Mouse (Mus musculus) embryonic facial prominence, embryonic 14.5 days (tissue): Measurements from ENCODE around the gene Smtnl2. TPM values are rescaled to one million over a fixed set of nuclear protein-coding genes. Genes with fewer than 3 reads are reported as not detected.
"Not testable (repeated sequence)": the region's sequence is repeated elsewhere in the genome, so short reads cannot be mapped to it uniquely, and the experiment has no call there.

Source experiments
- ATAC-seq: fragments of 200-750 bp; cut with Nextera tagmentation; 2 replicates; pipeline ENCODE4 v1.8.0; 2017; ENCODE audit warnings: low read depth, moderate number of reproducible peaks, moderate TSS enrichment
- DNase-seq: peaks from one replicate; pipeline ENCODE4 v3.0.0-alpha.2; 2015; ENCODE audit warnings: low spot score
- H3K27ac ChIP-seq: fragments of 300-500 bp; sonication (generic); replicated peaks from 2 replicates; pipeline ENCODE4 v1.5.1; 2014; ENCODE audit warnings: low read depth, mild to moderate bottlenecking, low read length, moderate library complexity
- H3K27me3 ChIP-seq: fragments of 300-500 bp; sonication (generic); replicated peaks from 2 replicates; pipeline ENCODE4 v1.6.1; 2014; ENCODE audit warnings: low read length; ENCODE audit not compliant: control insufficient read depth, insufficient read depth
- H3K36me3 ChIP-seq: fragments of 300-500 bp; sonication (generic); 2 replicates; pipeline ENCODE4 v1.6.1; 2014; ENCODE audit warnings: low read length, mixed read lengths; ENCODE audit not compliant: control insufficient read depth, insufficient read depth
- H3K4me1 ChIP-seq: fragments of 300-500 bp; sonication (generic); 2 replicates; pipeline ENCODE4 v1.6.1; 2014; ENCODE audit warnings: antibody characterized with exemption, low read length; ENCODE audit not compliant: control insufficient read depth, insufficient read depth
- H3K4me2 ChIP-seq: fragments of 300-500 bp; sonication (generic); 2 replicates; pipeline ENCODE4 v1.6.1; 2014; ENCODE audit warnings: low read depth, mild to moderate bottlenecking, low read length, moderate library complexity, mixed read lengths
- H3K4me3 ChIP-seq: fragments of 300-500 bp; sonication (generic); 2 replicates; pipeline ENCODE4 v1.5.1; 2014; ENCODE audit warnings: low read depth, mild to moderate bottlenecking, low read length
- H3K9ac ChIP-seq: fragments of 300-500 bp; sonication (generic); 2 replicates; pipeline ENCODE4 v1.6.1; 2014; ENCODE audit warnings: low read depth, mild to moderate bottlenecking, low read length, moderate library complexity, mixed read lengths
- H3K9me3 ChIP-seq: fragments of 300-500 bp; sonication (generic); 2 replicates; pipeline ENCODE4 v1.6.1; 2016; ENCODE audit warnings: low read length; ENCODE audit not compliant: control insufficient read depth
- WGBS: fragments of 180-500 bp; shearing (Covaris S2); extraction: QIAGEN DNeasy Blood & Tissue Kit; methylation state at CpG from one replicate; pipeline ENCODE4 v1.1.7; 2014; 5-methylcytosine and 5-hydroxymethylcytosine counted together
- microRNA-seq: library from miRNA; unstranded; fragments of <30 nt; microRNA quantifications from one replicate; pipeline ENCODE4, GENCODE M21; 2016; ENCODE audit warnings: borderline number of aligned reads
- polyA plus RNA-seq: library from polyadenylated mRNA; unstranded; fragments of >200 nt; fragmentation: Nextera tagmentation; extraction: Ambion mirVana; gene quantifications from 2 replicates; pipeline ENCODE4 v1.2.1, GENCODE M21; 2014

Gene Smtnl2
- polyA plus RNA-seq, 1 experiment from 2014 or later: 26.7 TPM

DNA sequence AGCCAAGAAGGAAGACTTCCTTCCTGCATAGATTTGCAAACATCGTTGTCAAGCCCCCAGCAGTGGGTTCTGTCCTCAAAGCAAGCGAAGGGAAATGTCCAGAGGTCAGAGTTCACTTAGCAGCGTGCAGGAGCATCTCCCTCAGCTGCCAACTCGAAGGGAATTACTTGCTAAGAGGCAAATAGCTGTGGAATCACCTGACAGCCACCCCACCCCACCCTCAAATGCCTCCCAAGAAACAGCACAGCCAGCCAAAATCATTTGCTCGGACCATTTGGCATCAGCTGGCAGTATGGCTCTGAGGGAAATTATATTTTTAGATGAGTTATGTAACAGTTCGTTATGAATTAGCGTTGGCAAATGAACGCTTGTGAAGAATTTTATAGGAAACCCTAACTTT lies 62.5 kb downstream of the Smtnl2 start:
- no peaks in the 10 kb centered on the region for H3K27me3 ChIP-seq
- H3K9ac ChIP-seq: no peak overlapping the region
- H3K4me2 ChIP-seq: no peak overlapping the region
- H3K9me3 ChIP-seq: no peaks in the 10 kb centered on the region
- H3K36me3 ChIP-seq: no peaks in the 10 kb centered on the region
- no peak for ATAC-seq
- H3K4me1 ChIP-seq: no peaks in the 10 kb centered on the region
- H3K27ac ChIP-seq: no peak overlapping the region
- WGBS: 45% methylated on average over 8 of the region's 8 CpGs
- DNase-seq: no peak
- no peak overlapping the region for H3K4me3 ChIP-seq

DNA sequence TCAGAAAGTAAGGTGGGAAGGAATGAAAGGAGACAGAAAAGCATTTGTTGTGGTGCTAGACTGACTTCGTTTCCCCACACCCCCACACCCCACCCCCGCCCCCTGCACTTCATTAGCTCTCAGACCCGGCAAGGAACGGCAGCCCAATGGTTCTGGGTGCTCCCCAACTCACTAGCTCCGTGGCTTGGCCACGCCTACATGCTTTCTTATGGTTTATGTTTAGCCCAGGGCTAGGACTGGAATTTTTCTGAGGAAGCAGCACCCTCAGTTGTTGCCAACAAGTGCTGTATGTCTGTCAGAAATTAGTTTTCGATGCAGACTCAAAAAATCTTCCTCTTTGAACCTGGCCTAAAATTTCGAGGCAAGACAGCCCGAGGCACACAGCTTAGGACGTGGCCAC lies 63.0 kb downstream of the Smtnl2 start:
- Histone ChIP-seq H3K4me2 (no peak overlapping the region), H3K4me1 (no peaks in the 10 kb centered on the region), H3K9me3 (no peaks in the 10 kb centered on the region), H3K27ac (no peak overlapping the region), H3K9ac (no peak overlapping the region), H3K4me3 (no peak overlapping the region), H3K36me3 (no peaks in the 10 kb centered on the region), H3K27me3 (no peaks in the 10 kb centered on the region)
- 36% methylated on average over 10 of the region's 10 CpGs for WGBS
- ATAC-seq (no peak), DNase-seq (no peak)

DNA sequence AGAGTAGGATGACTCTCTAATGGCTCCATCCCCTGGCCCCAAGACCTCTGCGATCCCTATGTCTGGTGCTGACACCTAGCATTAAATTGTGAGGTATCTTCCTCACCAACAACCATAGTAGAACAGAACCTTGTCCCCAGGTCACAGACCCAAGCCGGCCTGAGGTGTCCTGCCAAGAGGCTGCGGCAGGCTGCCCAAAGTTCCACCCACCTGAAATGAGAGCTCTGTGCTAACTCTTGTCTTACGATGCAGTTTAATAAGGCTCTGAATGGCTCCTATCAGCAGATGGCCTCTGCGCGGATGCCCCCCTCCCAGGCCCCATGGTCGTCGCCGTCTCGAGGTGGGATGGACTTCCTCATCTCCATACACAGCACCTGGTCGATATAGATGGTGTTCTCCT lies 67.0 kb downstream of the Smtnl2 start:
- no peak overlapping the region for H3K9ac ChIP-seq
- H3K27ac ChIP-seq: no peak overlapping the region
- no peaks in the 10 kb centered on the region for H3K36me3 ChIP-seq
- H3K4me2 ChIP-seq: no peak overlapping the region
- H3K4me1 ChIP-seq: no peaks in the 10 kb centered on the region
- ATAC-seq: no peak
- no peaks in the 10 kb centered on the region for H3K27me3 ChIP-seq
- H3K9me3 ChIP-seq: no peaks in the 10 kb centered on the region
- WGBS: 89% methylated on average over 11 of the region's 11 CpGs
- H3K4me3 ChIP-seq: no peak overlapping the region
- DNase-seq: no peak

DNA sequence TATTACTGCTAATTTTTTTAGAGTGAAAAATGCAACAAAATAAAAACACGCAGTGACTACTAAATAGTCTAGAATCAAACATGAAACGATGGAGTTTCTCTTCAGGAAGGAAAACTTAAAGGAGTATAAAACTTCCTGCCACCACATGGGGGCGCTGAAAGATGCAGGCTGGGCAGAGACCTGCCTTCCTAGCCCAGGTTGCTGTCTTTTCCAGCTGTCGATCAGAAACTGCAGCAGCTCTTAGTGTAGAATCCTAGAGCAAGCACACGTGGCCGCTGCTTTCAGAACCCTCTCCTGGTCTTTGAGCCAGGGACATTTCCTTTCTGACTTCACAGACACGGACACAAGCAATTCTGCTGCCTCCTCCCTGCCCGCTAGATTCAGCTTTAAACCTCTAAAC lies 67.6 kb downstream of the Smtnl2 start:
- H3K27me3 ChIP-seq: no peaks in the 10 kb centered on the region
- no peaks in the 10 kb centered on the region for H3K4me1 ChIP-seq
- no peak overlapping the region for H3K27ac ChIP-seq
- no peak overlapping the region for H3K4me2 ChIP-seq
- H3K36me3 ChIP-seq: no peaks in the 10 kb centered on the region
- H3K4me3 ChIP-seq: no peak overlapping the region
- H3K9me3 ChIP-seq: no peaks in the 10 kb centered on the region
- 0 out of 2 replicates have a peak, but pooled peaks have one; percentile 32 for ATAC-seq
- peak; percentile 55 for DNase-seq
- no peak overlapping the region for H3K9ac ChIP-seq
- 21% methylated on average over 8 of the region's 8 CpGs for WGBS

DNA sequence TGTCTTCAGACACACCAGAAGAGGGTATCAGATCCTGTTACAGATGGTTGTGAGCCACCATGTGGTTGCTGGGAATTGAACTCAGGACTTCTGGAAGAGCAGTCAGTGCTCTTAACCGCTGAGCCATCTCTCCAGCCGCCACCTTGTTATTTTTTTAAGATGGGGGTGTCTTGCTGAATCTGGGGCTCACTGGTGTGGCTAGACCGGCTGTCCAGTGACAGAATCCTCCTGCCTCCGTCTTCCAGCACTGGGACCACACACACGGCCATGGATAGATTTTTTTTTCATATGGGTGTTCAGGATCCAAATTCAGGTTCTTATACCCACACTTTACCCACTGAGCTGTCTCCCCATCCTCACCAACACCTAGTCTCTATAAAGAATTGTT lies 68.3 kb downstream of the Smtnl2 start:
- not testable (repeated sequence) for ATAC-seq, H3K4me3 ChIP-seq, H3K9me3 ChIP-seq, H3K9ac ChIP-seq, H3K27me3 ChIP-seq, DNase-seq, H3K4me1 ChIP-seq, H3K36me3 ChIP-seq, H3K27ac ChIP-seq, H3K4me2 ChIP-seq
- WGBS: 92% methylated on average over 5 of the region's 5 CpGs

DNA sequence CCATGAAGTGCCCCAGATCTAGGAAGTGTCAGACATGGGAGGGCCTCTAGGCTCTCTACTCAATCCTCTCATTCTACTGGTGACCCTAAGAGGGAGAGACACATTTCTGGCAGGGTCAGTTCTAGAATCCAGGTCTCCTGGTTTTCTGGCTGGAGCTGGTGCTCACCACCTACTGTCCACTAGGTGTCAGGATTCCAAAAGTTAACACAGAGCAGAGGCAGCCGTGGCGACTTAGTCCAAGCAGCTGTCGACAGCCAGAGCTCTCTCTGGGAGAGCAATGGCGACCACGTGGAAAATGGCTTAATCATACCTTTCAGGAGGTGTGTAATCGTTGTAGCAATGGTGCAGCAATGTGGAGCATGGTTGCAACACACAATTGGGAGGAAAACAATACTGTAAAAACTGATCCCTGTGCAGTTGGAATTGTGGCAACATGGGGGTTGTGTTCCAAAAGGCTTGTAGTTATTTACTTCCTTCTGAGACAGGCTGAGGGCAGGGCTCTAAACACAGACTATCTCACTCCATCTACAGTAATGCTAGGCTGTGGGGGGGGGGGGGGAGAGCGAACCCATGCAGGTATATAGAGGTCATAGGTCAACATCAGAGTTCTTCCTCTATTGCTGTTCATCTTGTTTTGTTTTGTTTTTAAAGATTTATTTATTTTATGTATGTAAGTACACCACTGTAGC lies 68.8 kb downstream of the Smtnl2 start:
- peak; percentile 88 for ATAC-seq

DNA sequence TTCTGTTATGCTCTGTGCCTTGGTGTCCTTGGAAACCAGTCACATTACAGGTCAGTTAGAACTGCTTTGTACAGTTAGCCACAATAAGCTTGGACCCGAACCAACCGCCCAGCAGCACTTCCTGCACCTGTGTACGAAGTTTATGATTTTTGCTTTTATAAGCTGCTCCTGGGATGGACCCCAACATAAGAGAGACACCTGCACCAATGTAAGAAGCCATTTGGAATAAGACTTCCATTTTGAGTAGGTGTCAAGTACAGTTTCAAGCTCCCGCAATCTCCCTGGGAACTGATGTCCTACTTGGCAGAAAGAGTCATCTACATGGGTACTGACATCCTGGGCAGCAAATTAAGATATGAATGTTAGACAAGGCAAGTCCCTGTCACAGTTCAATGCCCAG lies 71.8 kb downstream of the Smtnl2 start:
- H3K36me3 ChIP-seq: no peaks in the 10 kb centered on the region
- H3K4me3 ChIP-seq: no peak overlapping the region
- no peak for ATAC-seq
- no peaks in the 10 kb centered on the region for H3K27me3 ChIP-seq
- H3K4me2 ChIP-seq: no peak overlapping the region
- no peak overlapping the region for H3K27ac ChIP-seq
- WGBS: 80% methylated on average over 4 of the region's 4 CpGs
- no peaks in the 10 kb centered on the region for H3K9me3 ChIP-seq
- no peak for DNase-seq
- H3K4me1 ChIP-seq: no peaks in the 10 kb centered on the region
- no peak overlapping the region for H3K9ac ChIP-seq

More for the DNA sequence above, 68.8 kb downstream of the Smtnl2 start:
- H3K36me3 ChIP-seq: no peaks in the 10 kb centered on the region
- peak; percentile 88 for DNase-seq
- H3K4me3 ChIP-seq: no peak overlapping the region
- H3K9me3 ChIP-seq: no peaks in the 10 kb centered on the region
- no peak overlapping the region for H3K9ac ChIP-seq
- no peaks in the 10 kb centered on the region for H3K27me3 ChIP-seq
- 0 out of 2 replicates have a peak overlapping the region, but pooled peaks have one; percentile 32 for H3K4me2 ChIP-seq
- WGBS: 14% methylated on average over 7 of the region's 7 CpGs
- H3K27ac ChIP-seq: no peak overlapping the region
- no peaks in the 10 kb centered on the region for H3K4me1 ChIP-seq

Small RNAs within 50 kb of the gene (microRNA-seq; reads per million reads assigned to microRNA genes)
- not detected for gene Mir6338

Other genes with a start within 250 kb of the Smtnl2 start
- gene Gm43951, start 204.9 kb downstream of the Smtnl2 start, polyA plus RNA-seq: 0.13 and 0.15 TPM in 2 replicates
- 9.0 and 11.8 TPM in 2 replicates for gene 4933427D14Rik, start 204.3 kb downstream of the Smtnl2 start, polyA plus RNA-seq
- 197 and 203 TPM in 2 replicates for gene Txndc17, start 204.2 kb downstream of the Smtnl2 start, polyA plus RNA-seq
- 40.6 and 42.0 TPM in 2 replicates for gene Med31, start 196.1 kb downstream of the Smtnl2 start, polyA plus RNA-seq
- gene Slc13a5, start 144.5 kb downstream of the Smtnl2 start, polyA plus RNA-seq: 8.3 and 14.0 TPM in 2 replicates
- gene Xaf1, start 110.1 kb downstream of the Smtnl2 start, polyA plus RNA-seq: 3.2 TPM in 2 replicates
- gene Fbxo39, start 97.3 kb downstream of the Smtnl2 start, polyA plus RNA-seq: not detected in 2 replicates
- gene Tekt1, start 49.3 kb downstream of the Smtnl2 start, polyA plus RNA-seq: 6.2 and 12.5 TPM in 2 replicates
- 1.8 and 2.5 TPM in 2 replicates for gene Ggt6, start 23.8 kb upstream of the Smtnl2 start, polyA plus RNA-seq
- gene Mybbp1a, start 29.6 kb upstream of the Smtnl2 start, polyA plus RNA-seq: 114 and 123 TPM in 2 replicates
- 6.0 and 9.5 TPM in 2 replicates for gene Spns2, start 78.2 kb upstream of the Smtnl2 start, polyA plus RNA-seq
- gene Spns3, start 138.8 kb upstream of the Smtnl2 start, polyA plus RNA-seq: 0.18 and 0.54 TPM in 2 replicates
- 58.5 and 66.8 TPM in 2 replicates for gene Ube2g1, start 195.6 kb upstream of the Smtnl2 start, polyA plus RNA-seq